9 mouse cellular contexts compared by ENCODE assay signal in genomic region chr11:96261323-96261890, GRCm38 (mm10). TPM values are rescaled to one million over a fixed set of nuclear protein-coding genes. Genes with fewer than 3 reads are reported as not detected.
DNase-seq lines count a peak whose midpoint lies in the region; TF ChIP-seq lines count a peak whose summit lies in the region.
"Had no signal": no experiment of that assay in that cellular context is flagged by ENCODE, and none has a peak within 500 bp of the region (broad histone marks: within the 10 kb centered on the region; RNA-seq: fewer than 3 reads in every experiment).

No protein-coding gene starts in this region.

- DNase-seq in gastrocnemius, adult 2 months, result peak; percentile 65
- DNase-seq in gastrocnemius, adult 18-20 months (ENCODE audit: low spot score), result no peak
- DNase-seq in B cell, adult 2 months, result peak; percentile 59 to 63
- DNase-seq in adrenal gland, postnatal 25 days, result peak; percentile 91
- DNase-seq in kidney, adult 11 months, result peak; percentile 94
- peak; percentile 84 for DNase-seq in lung, postnatal 10 days
- DNase-seq in thymus, postnatal 0 days (ENCODE audit: low spot score), result peak; percentile 53
- no peak for DNase-seq in layer of hippocampus, adult 9-10 months (ENCODE audit: low spot score)

- H3K4me3 ChIP-seq in gastrocnemius, adult 2 months, result no peak overlapping the region
- H3K4me3 ChIP-seq: midbrain, embryonic 12.5 days had no signal

- H3K27ac ChIP-seq in gastrocnemius, adult 2 months, result no peak overlapping the region
- H3K27ac ChIP-seq: midbrain, embryonic 12.5 days had no signal

- intact Hi-C loops in gastrocnemius, adult 2 months (cut with DNase I), result no loop called here

- peak; percentile 73 for TF ChIP-seq CTCF in gastrocnemius, adult 2 months (IDR thresholded peaks at IDR 0.05)

RNA-seq across cellular contexts. Expression of gene Hoxb9, which starts 9.8 kb away (rescaled TPM):
- total RNA-seq in gastrocnemius, adult 2 months (2021), result under 1 TPM in 1 of 2 experiments, not detected in 1; 0.14 TPM
- total RNA-seq in gastrocnemius, adult 18-20 months (2021), result under 1 TPM; 0.09 TPM
- total RNA-seq in adrenal gland, postnatal 25 days (2021), result 202 and 263 TPM in 2 replicates
- 0.09 TPM in 1 of 2 replicates, not detected in the other for polyA plus RNA-seq in thymus, postnatal 0 days (2015; fragmentation: Nextera tagmentation; extraction: Ambion mirVana)
- polyA plus RNA-seq: midbrain, embryonic 12.5 days had no signal

RNA-seq across cellular contexts. Expression of gene Hoxb8, which starts 20.3 kb away (rescaled TPM):
- under 1 TPM; 0.14 to 0.23 TPM for total RNA-seq in gastrocnemius, adult 2 months (2021)
- total RNA-seq in gastrocnemius, adult 18-20 months (2021), result under 1 TPM in 1 of 2 experiments, not detected in 1; 0.09 TPM
- 84.9 and 94.6 TPM in 2 replicates for total RNA-seq in adrenal gland, postnatal 25 days (2021)
- not detected in 2 replicates for polyA plus RNA-seq in thymus, postnatal 0 days (2015; fragmentation: Nextera tagmentation; extraction: Ambion mirVana)
- polyA plus RNA-seq: midbrain, embryonic 12.5 days had no signal

RNA-seq across cellular contexts. Expression of gene Hoxb7, which starts 25.0 kb away (rescaled TPM):
- under 1 TPM; 0.47 to 0.56 TPM for total RNA-seq in gastrocnemius, adult 2 months (2021)
- under 1 TPM; 0.41 to 0.81 TPM for total RNA-seq in gastrocnemius, adult 18-20 months (2021)
- 54.7 and 58.6 TPM in 2 replicates for total RNA-seq in adrenal gland, postnatal 25 days (2021)
- polyA plus RNA-seq in thymus, postnatal 0 days (2015; fragmentation: Nextera tagmentation; extraction: Ambion mirVana), result 0.19 TPM in 1 of 2 replicates, not detected in the other
- polyA plus RNA-seq: midbrain, embryonic 12.5 days had no signal

RNA-seq across cellular contexts. Expression of gene Hoxb6, which starts 30.9 kb away (rescaled TPM):
- total RNA-seq in gastrocnemius, adult 2 months (2021), result under 1 TPM; 0.56 to 0.64 TPM
- under 1 TPM; 0.38 to 0.39 TPM for total RNA-seq in gastrocnemius, adult 18-20 months (2021)
- 74.4 and 78.8 TPM in 2 replicates for total RNA-seq in adrenal gland, postnatal 25 days (2021)
- polyA plus RNA-seq in thymus, postnatal 0 days (2015; fragmentation: Nextera tagmentation; extraction: Ambion mirVana), result 0.10 TPM in 1 of 2 replicates, not detected in the other
- polyA plus RNA-seq: midbrain, embryonic 12.5 days had no signal

RNA-seq across cellular contexts. Expression of gene Hoxb5, which starts 41.7 kb away (rescaled TPM):
- under 1 TPM; 0.26 to 0.28 TPM for total RNA-seq in gastrocnemius, adult 2 months (2021)
- under 1 TPM; 0.09 to 0.14 TPM for total RNA-seq in gastrocnemius, adult 18-20 months (2021)
- total RNA-seq in adrenal gland, postnatal 25 days (2021), result 36.5 and 36.8 TPM in 2 replicates
- polyA plus RNA-seq in thymus, postnatal 0 days (2015; fragmentation: Nextera tagmentation; extraction: Ambion mirVana), result 0.15 and 0.16 TPM in 2 replicates
- polyA plus RNA-seq: midbrain, embryonic 12.5 days had no signal

Comparison
In these comparisons a context has a peak if more than half of its experiments do, and no peak if none do; other contexts are left out.
1. DNase-seq: peak in gastrocnemius, adult 2 months (single experiment), B cell, adult 2 months (2 of 2), adrenal gland, postnatal 25 days (single experiment), kidney, adult 11 months (single experiment), lung, postnatal 10 days (single experiment) and thymus, postnatal 0 days (single experiment); none in gastrocnemius, adult 18-20 months (single experiment) and layer of hippocampus, adult 9-10 months (single experiment).
2. RNA of gene Hoxb9, which starts 9.8 kb away (total RNA-seq): 202 to 263 TPM in adrenal gland, postnatal 25 days; 0.14 TPM in gastrocnemius, adult 2 months and 0.09 TPM in gastrocnemius, adult 18-20 months; every median in the first group is over 100 times any median in the second.
3. RNA of gene Hoxb8, which starts 20.3 kb away (total RNA-seq): 84.9 to 94.6 TPM in adrenal gland, postnatal 25 days; 0.14 to 0.23 TPM in gastrocnemius, adult 2 months and 0.09 TPM in gastrocnemius, adult 18-20 months; every median in the first group is over 10 times any median in the second.
4. RNA of gene Hoxb7, which starts 25.0 kb away (total RNA-seq): 54.7 to 58.6 TPM in adrenal gland, postnatal 25 days; 0.41 to 0.81 TPM in gastrocnemius, adult 18-20 months and 0.47 to 0.56 TPM in gastrocnemius, adult 2 months; every median in the first group is over 10 times any median in the second.